Mouse (Mus musculus): ENCODE measurements around the gene Clec9a.

GRCm38 (mm10) chr6:129425217-129425616, 16.6 kb downstream of the Clec9a start:
- TF ChIP-seq TCF3 (IDR thresholded peaks at IDR 0.05; ENCODE audit: insufficient read length, low read depth) (no peak), SRF (IDR thresholded peaks at IDR 0.05; ENCODE audit: control insufficient read depth, insufficient read length, low read depth) (no peak)

All from myocyte (in vitro differentiated cells).